Mouse (Mus musculus) thymus, adult 2 months (tissue): ENCODE results near the gene Gm20388. TPM values are rescaled to one million over a fixed set of nuclear protein-coding genes. Genes with fewer than 3 reads are reported as not detected.

Experiments used
- DNase-seq: peaks from one replicate; pipeline ENCODE4 v3.0.0; 2021
- H3K27ac ChIP-seq: fragments of 200-500 bp; 2 replicates; pipeline ENCODE4 v1.5.1; 2012; ENCODE audit warnings: low read length, control low read depth; ENCODE audit not compliant: control insufficient read depth, insufficient read depth
- H3K27me3 ChIP-seq: fragments of 200-500 bp; 2 replicates; pipeline ENCODE4 v1.6.1; 2012; ENCODE audit warnings: mild to moderate bottlenecking, low read length, moderate library complexity, mixed read lengths; ENCODE audit not compliant: control insufficient read depth, insufficient read depth
- H3K36me3 ChIP-seq: fragments of 200-500 bp; 2 replicates; pipeline ENCODE4 v1.6.1; 2012; ENCODE audit warnings: mild to moderate bottlenecking, low read length, moderate library complexity; ENCODE audit not compliant: control insufficient read depth, insufficient read depth
- H3K4me1 ChIP-seq: fragments of 200-500 bp; replicated peaks from 2 replicates; pipeline ENCODE4 v1.6.1; 2012; ENCODE audit warnings: low read length; ENCODE audit not compliant: control insufficient read depth, insufficient read depth
- H3K4me3 ChIP-seq: fragments of 200-500 bp; 2 replicates; pipeline ENCODE4 v1.5.1; 2012; ENCODE audit warnings: mild to moderate bottlenecking, low read length, control low read depth, moderate library complexity; ENCODE audit not compliant: control insufficient read depth, insufficient read depth
- CTCF ChIP-seq: fragments of 200-500 bp; IDR thresholded peaks from 2 replicates; pipeline ENCODE4 v1.5.1; 2012; ENCODE audit warnings: mild to moderate bottlenecking, control low read depth, low read length, moderate library complexity, borderline replicate concordance; ENCODE audit not compliant: control insufficient read depth, poor library complexity, insufficient read depth; ENCODE audit errors: extremely low read depth
- POLR2A ChIP-seq: fragments of 200-500 bp; IDR thresholded peaks from 2 replicates; pipeline ENCODE4 v1.6.1; 2012; ENCODE audit warnings: mild to moderate bottlenecking, low read length, control low read depth, moderate library complexity; ENCODE audit not compliant: control insufficient read depth, poor library complexity, insufficient read depth; ENCODE audit errors: extremely low read depth
- WGBS: fragments of 180-500 bp; shearing (Covaris S2); methylation state at CpG from one replicate; pipeline ENCODE4 v1.1.7; 2018; 5-methylcytosine and 5-hydroxymethylcytosine counted together
- polyA plus RNA-seq: library from polyadenylated mRNA; depleted of rRNA; stranded (reverse); fragments of >200 nt; gene quantifications from 2 replicates; pipeline ENCODE4 v1.2.3, GENCODE M21; 2012

Gm20388 gene
- polyA plus RNA-seq, 1 experiment, result 103 TPM

GRCm38 (mm10) chr8:124033400-124033799 lies 4122.8 kb downstream of the Gm20388 start:
- no peak for DNase-seq
- TF ChIP-seq POLR2A (no peak), CTCF (no peak)
- H3K4me1 ChIP-seq, result no peaks in the 10 kb centered on the region
- H3K36me3 ChIP-seq, result peaks cover 78% of the 10 kb centered on the region
- WGBS, result 56% methylated on average over 5 of the region's 5 CpGs
- H3K27me3 ChIP-seq, result no peaks in the 10 kb centered on the region
- H3K4me3 ChIP-seq, result no peak overlapping the region
- no peak overlapping the region for H3K27ac ChIP-seq

DNA sequence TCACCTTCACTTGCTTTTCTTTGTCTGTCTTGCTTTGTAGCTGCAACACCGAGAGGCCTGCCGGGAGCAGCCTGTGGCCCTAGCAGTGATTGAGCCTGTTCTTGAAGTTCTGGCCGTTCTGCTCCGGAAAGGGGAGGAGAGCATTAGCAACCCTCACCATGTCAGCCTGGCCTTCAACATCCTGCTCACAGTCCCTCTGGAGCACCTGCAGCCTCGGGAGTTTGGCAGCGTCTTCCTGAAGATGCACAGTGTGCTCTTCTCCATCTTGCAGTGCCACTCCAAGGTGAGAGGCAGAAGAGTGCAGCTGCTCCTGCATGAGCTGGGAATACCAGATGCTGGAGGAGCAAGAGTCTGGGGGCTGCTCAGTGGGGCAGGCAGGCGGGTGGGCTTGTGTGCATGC lies 4127.5 kb downstream of the Gm20388 start:
- peaks cover 84% of the 10 kb centered on the region for H3K36me3 ChIP-seq
- DNase-seq, result no peak
- H3K27ac ChIP-seq, result no peak overlapping the region
- TF ChIP-seq POLR2A (no peak), CTCF (no peak)
- 94% methylated on average over 7 of the region's 7 CpGs for WGBS
- H3K4me1 ChIP-seq, result no peaks in the 10 kb centered on the region
- H3K4me3 ChIP-seq, result no peak overlapping the region
- H3K27me3 ChIP-seq, result no peaks in the 10 kb centered on the region

DNA sequence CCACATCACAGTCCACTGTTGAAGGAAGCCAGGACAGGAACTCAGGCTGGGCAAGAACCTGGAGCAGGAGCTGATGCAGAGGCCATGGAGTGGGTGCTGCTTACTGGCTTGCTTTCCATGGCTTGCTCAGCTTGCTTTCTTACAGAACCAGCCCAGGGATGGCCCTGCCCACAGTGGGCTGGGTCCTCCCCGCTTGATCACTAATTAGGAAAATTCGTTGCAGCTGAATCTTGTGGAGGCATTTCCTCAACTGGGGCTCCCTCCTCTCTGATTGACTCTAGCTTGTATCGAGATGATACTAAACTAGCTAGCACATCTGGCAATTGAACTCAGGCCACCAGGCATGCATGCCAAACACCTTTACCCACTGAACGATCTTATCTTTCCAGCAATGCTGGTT lies 4128.7 kb downstream of the Gm20388 start:
- WGBS, result 90% methylated on average over 4 of the region's 4 CpGs
- no peak overlapping the region for H3K4me3 ChIP-seq
- H3K36me3 ChIP-seq, result peaks cover 76% of the 10 kb centered on the region
- no peaks in the 10 kb centered on the region for H3K4me1 ChIP-seq
- no peak overlapping the region for H3K27ac ChIP-seq
- TF ChIP-seq CTCF, result no peak
- no peak for TF ChIP-seq POLR2A
- no peaks in the 10 kb centered on the region for H3K27me3 ChIP-seq
- DNase-seq, result no peak

- no peaks in the 10 kb centered on the region for H3K27me3 ChIP-seq
- no peak for TF ChIP-seq POLR2A
- TF ChIP-seq CTCF, result no peak
- H3K27ac ChIP-seq, result no peak overlapping the region
- WGBS, result 94% methylated on average over 1 of the region's 1 CpGs
- DNase-seq, result no peak
- peaks cover 76% of the 10 kb centered on the region for H3K36me3 ChIP-seq
- H3K4me1 ChIP-seq, result no peaks in the 10 kb centered on the region
- no peak overlapping the region for H3K4me3 ChIP-seq
Measured at GRCm38 (mm10) chr8:124042201-124042600, 4131.6 kb downstream of the Gm20388 start.

DNA sequence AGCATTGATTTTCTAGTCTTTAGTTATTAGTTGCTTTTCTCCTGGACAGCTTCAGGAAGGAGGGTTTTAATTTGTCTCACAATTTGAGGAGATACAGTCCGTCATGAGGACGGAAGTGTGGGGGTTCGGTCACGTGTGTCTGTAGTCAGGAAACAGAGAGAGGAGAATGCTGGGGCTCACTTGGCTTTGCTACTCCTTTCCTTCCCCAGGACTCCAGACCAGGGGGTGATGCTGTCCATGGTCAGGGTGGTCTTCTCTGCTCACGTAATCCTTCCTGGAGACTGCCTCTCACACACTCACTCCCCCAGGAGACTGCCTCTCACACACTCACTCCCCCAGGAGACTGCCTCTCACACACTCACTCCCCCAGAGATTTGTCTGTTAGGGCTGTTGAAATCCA lies 4133.8 kb downstream of the Gm20388 start:
- WGBS, result 98% methylated on average over 5 of the region's 5 CpGs
- no peak for DNase-seq
- no peaks in the 10 kb centered on the region for H3K27me3 ChIP-seq
- no peaks in the 10 kb centered on the region for H3K4me1 ChIP-seq
- H3K4me3 ChIP-seq, result no peak overlapping the region
- TF ChIP-seq CTCF (no peak), POLR2A (no peak)
- peaks cover 67% of the 10 kb centered on the region for H3K36me3 ChIP-seq
- no peak overlapping the region for H3K27ac ChIP-seq

DNA sequence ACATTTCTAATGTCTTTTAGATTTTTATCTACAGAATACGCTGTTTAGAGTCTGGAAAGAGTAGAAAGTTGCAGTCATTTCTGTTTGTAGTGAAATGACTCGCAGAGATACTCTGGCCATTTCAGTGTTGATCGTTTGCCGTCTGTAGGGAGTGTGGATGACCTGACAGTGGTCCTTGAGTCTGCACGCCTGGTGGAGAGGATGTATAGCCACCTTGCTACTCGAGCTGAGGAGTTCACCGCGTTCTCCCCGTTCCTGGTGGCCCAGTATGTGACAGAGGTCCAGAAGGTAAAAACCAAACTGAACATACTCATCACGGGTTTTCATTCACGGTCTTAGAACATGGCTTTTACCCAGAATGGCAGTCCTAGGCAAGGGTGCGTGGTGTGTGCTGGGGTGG lies 4134.3 kb downstream of the Gm20388 start:
- H3K36me3 ChIP-seq, result peaks cover 62% of the 10 kb centered on the region

DNA sequence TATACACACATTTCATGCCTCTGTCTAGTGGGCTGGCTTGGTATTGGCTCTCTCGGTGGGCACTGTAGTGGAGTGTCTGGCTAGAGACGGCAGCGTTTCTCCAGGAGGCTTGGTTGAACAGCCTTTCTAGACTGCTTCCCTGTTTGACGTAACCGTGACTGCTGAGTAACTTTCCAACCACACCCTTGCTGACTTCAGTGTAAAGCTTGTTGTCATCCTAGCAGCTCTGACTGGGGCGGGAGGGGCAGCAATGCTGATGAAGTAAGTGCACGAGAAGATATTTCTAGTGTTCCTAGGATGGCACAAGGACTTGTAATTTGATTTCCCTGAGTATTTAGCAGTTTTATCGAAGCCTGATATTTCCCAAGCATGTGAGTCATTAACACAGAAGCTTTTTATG lies 4135.2 kb downstream of the Gm20388 start:
- TF ChIP-seq CTCF, result no peak
- 89% methylated on average over 8 of the region's 8 CpGs for WGBS
- peaks cover 54% of the 10 kb centered on the region for H3K36me3 ChIP-seq
- no peaks in the 10 kb centered on the region for H3K27me3 ChIP-seq
- no peak overlapping the region for H3K4me3 ChIP-seq
- H3K4me1 ChIP-seq, result no peaks in the 10 kb centered on the region
- H3K27ac ChIP-seq, result no peak overlapping the region
- no peak for DNase-seq

More for the DNA sequence above, 4134.3 kb downstream of the Gm20388 start:
- no peak for DNase-seq
- no peak for TF ChIP-seq CTCF
- TF ChIP-seq POLR2A, result no peak
- no peak overlapping the region for H3K27ac ChIP-seq
- no peaks in the 10 kb centered on the region for H3K27me3 ChIP-seq
- H3K4me1 ChIP-seq, result no peaks in the 10 kb centered on the region
- WGBS, result 98% methylated on average over 12 of the region's 12 CpGs
- no peak overlapping the region for H3K4me3 ChIP-seq
